Mouse (Mus musculus) liver, embryonic 12.5 days (tissue): ENCODE data around the gene Cfap45. TPM values are rescaled to one million over a fixed set of nuclear protein-coding genes. Genes with fewer than 3 reads are reported as not detected.
A peak's percentile ranks its signal among the peaks of the same experiment; 100 is the strongest.

Source experiments
- ATAC-seq: fragments of 200-750 bp; cut with Nextera tagmentation; 2 replicates; pipeline ENCODE4 v1.8.0; 2017; ENCODE audit warnings: moderate number of reproducible peaks, mild to moderate bottlenecking, moderate library complexity
- H3K27ac ChIP-seq: fragments of 300-500 bp; sonication (generic); 2 replicates; pipeline ENCODE4 v1.5.1; 2016; ENCODE audit warnings: mild to moderate bottlenecking
- H3K27me3 ChIP-seq: fragments of 300-500 bp; sonication (generic); replicated peaks from 2 replicates; pipeline ENCODE4 v1.6.1; 2016; ENCODE audit warnings: mild to moderate bottlenecking, moderate library complexity
- H3K36me3 ChIP-seq: fragments of 300-500 bp; sonication (generic); 2 replicates; pipeline ENCODE4 v1.6.1; 2016; ENCODE audit warnings: mild to moderate bottlenecking, moderate library complexity
- H3K4me1 ChIP-seq: fragments of 300-500 bp; sonication (generic); 2 replicates; pipeline ENCODE4 v1.6.1; 2016
- H3K4me2 ChIP-seq: fragments of 300-500 bp; sonication (generic); 2 replicates; pipeline ENCODE4 v1.6.1; 2016; ENCODE audit warnings: mild to moderate bottlenecking, moderate library complexity
- H3K4me3 ChIP-seq: fragments of 300-500 bp; sonication (generic); 2 replicates; pipeline ENCODE4 v1.5.1; 2016; ENCODE audit warnings: mild to moderate bottlenecking, moderate library complexity
- H3K9ac ChIP-seq: fragments of 300-500 bp; sonication (generic); 2 replicates; pipeline ENCODE4 v1.6.1; 2016; ENCODE audit warnings: mild to moderate bottlenecking, moderate library complexity
- H3K9me3 ChIP-seq: fragments of 300-500 bp; sonication (generic); replicated peaks from 2 replicates; pipeline ENCODE4 v1.6.1; 2016; ENCODE audit warnings: mild to moderate bottlenecking, moderate library complexity
- WGBS: fragments of 180-500 bp; shearing (Covaris S2); methylation state at CpG from one replicate; pipeline ENCODE4 v1.1.7; 2016; ENCODE audit not compliant: insufficient replicate concordance; 5-methylcytosine and 5-hydroxymethylcytosine counted together
- polyA plus RNA-seq: library from polyadenylated mRNA; unstranded; fragments of >200 nt; fragmentation: Nextera tagmentation; extraction: Ambion mirVana; gene quantifications from 2 replicates; pipeline ENCODE4 v1.2.1, GENCODE M21; 2016

The Cfap45 gene
- polyA plus RNA-seq, 1 experiment from 2014 or later: 0.55 TPM

GRCm38 (mm10) chr1:172484671-172485070, 35.9 kb upstream of the Cfap45 start:
- Histone ChIP-seq H3K9ac (no peak overlapping the region), H3K27ac (no peak overlapping the region), H3K27me3 (peaks cover 82% of the 10 kb centered on the region), H3K9me3 (no peaks in the 10 kb centered on the region), H3K4me3 (no peak overlapping the region), H3K4me1 (peaks cover 21% of the 10 kb centered on the region), H3K4me2 (no peak overlapping the region), H3K36me3 (no peaks in the 10 kb centered on the region)
- no peak for ATAC-seq
- WGBS: 64% methylated on average over 13 of the region's 13 CpGs

GRCm38 (mm10) chr1:172485821-172486220, 34.8 kb upstream of the Cfap45 start:
- H3K4me2 ChIP-seq: no peak overlapping the region

GRCm38 (mm10) chr1:172486236-172486635, 34.4 kb upstream of the Cfap45 start:
- no peak overlapping the region for H3K27ac ChIP-seq
- no peak overlapping the region for H3K4me3 ChIP-seq
- H3K36me3 ChIP-seq: no peaks in the 10 kb centered on the region
- no peak overlapping the region for H3K9ac ChIP-seq
- no peak for ATAC-seq
- H3K4me1 ChIP-seq: peaks cover 20% of the 10 kb centered on the region
- peaks cover 70% of the 10 kb centered on the region for H3K27me3 ChIP-seq
- WGBS: 64% methylated on average over 4 of the region's 4 CpGs
- H3K4me2 ChIP-seq: no peak overlapping the region
- H3K9me3 ChIP-seq: no peaks in the 10 kb centered on the region

More at GRCm38 (mm10) chr1:172485821-172486220, 34.8 kb upstream of the Cfap45 start:
- no peak overlapping the region for H3K9ac ChIP-seq
- ATAC-seq: no peak
- peaks cover 23% of the 10 kb centered on the region for H3K4me1 ChIP-seq
- peaks cover 74% of the 10 kb centered on the region for H3K27me3 ChIP-seq
- 69% methylated on average over 6 of the region's 6 CpGs for WGBS
- no peak overlapping the region for H3K27ac ChIP-seq
- no peaks in the 10 kb centered on the region for H3K9me3 ChIP-seq
- H3K36me3 ChIP-seq: no peaks in the 10 kb centered on the region
- H3K4me3 ChIP-seq: no peak overlapping the region

GRCm38 (mm10) chr1:172486651-172487050, 34.0 kb upstream of the Cfap45 start:
- WGBS: 58% methylated on average over 5 of the region's 5 CpGs
- no peak overlapping the region for H3K9ac ChIP-seq
- no peaks in the 10 kb centered on the region for H3K9me3 ChIP-seq
- H3K4me1 ChIP-seq: peaks cover 16% of the 10 kb centered on the region
- H3K36me3 ChIP-seq: no peaks in the 10 kb centered on the region
- ATAC-seq: no peak
- H3K4me3 ChIP-seq: no peak overlapping the region
- peaks cover 66% of the 10 kb centered on the region for H3K27me3 ChIP-seq
- no peak overlapping the region for H3K4me2 ChIP-seq
- no peak overlapping the region for H3K27ac ChIP-seq

- H3K27ac ChIP-seq: no peak overlapping the region
- no peak overlapping the region for H3K4me3 ChIP-seq
- no peak for ATAC-seq
- H3K36me3 ChIP-seq: no peaks in the 10 kb centered on the region
- peaks cover 8% of the 10 kb centered on the region; the same call in 1 of the 2 replicates for H3K4me1 ChIP-seq
- 46% methylated on average over 4 of the region's 4 CpGs for WGBS
- peaks cover 54% of the 10 kb centered on the region for H3K27me3 ChIP-seq
- no peak overlapping the region for H3K4me2 ChIP-seq
- H3K9me3 ChIP-seq: no peaks in the 10 kb centered on the region
- H3K9ac ChIP-seq: no peak overlapping the region
Measured at GRCm38 (mm10) chr1:172487859-172488258, 32.7 kb upstream of the Cfap45 start.

- H3K27me3 ChIP-seq: peaks cover 45% of the 10 kb centered on the region
- no peak overlapping the region for H3K9ac ChIP-seq
- H3K36me3 ChIP-seq: no peaks in the 10 kb centered on the region
- H3K27ac ChIP-seq: no peak overlapping the region
- no peaks in the 10 kb centered on the region for H3K9me3 ChIP-seq
- no peak overlapping the region for H3K4me3 ChIP-seq
- ATAC-seq: no peak
- H3K4me2 ChIP-seq: no peak overlapping the region
- H3K4me1 ChIP-seq: peaks cover 3% of the 10 kb centered on the region; the same call in 1 of the 2 replicates
- WGBS: 58% methylated on average over 7 of the region's 7 CpGs
Measured at GRCm38 (mm10) chr1:172488831-172489230, 31.8 kb upstream of the Cfap45 start.

- peak; percentile 16; the same call in 1 of the 2 replicates for ATAC-seq
- WGBS: 46% methylated on average over 12 of the region's 12 CpGs
- Histone ChIP-seq H3K36me3 (no peaks in the 10 kb centered on the region), H3K4me1 (peaks cover 2% of the 10 kb centered on the region; the same call in 1 of the 2 replicates), H3K27ac (no peak overlapping the region), H3K9ac (no peak overlapping the region), H3K4me3 (no peak overlapping the region), H3K27me3 (peaks cover 44% of the 10 kb centered on the region), H3K9me3 (no peaks in the 10 kb centered on the region), H3K4me2 (peak overlapping the region; percentile 50)
Measured at GRCm38 (mm10) chr1:172489585-172490250, 30.9 kb upstream of the Cfap45 start.

- no peak overlapping the region for H3K27ac ChIP-seq
- H3K4me3 ChIP-seq: 0 out of 2 replicates have a peak overlapping the region, but pooled peaks have one; percentile 12
- H3K36me3 ChIP-seq: no peaks in the 10 kb centered on the region
- no peaks in the 10 kb centered on the region for H3K9me3 ChIP-seq
- H3K4me2 ChIP-seq: peak overlapping the region; percentile 50
- H3K4me1 ChIP-seq: peaks cover 2% of the 10 kb centered on the region; the same call in 1 of the 2 replicates
- H3K27me3 ChIP-seq: peaks cover 42% of the 10 kb centered on the region
- 0 out of 2 replicates have a peak, but pooled peaks have one; percentile 9 for ATAC-seq
- WGBS: 8% methylated on average over 10 of the region's 10 CpGs
- H3K9ac ChIP-seq: no peak overlapping the region
Measured at GRCm38 (mm10) chr1:172490261-172490661, 30.3 kb upstream of the Cfap45 start.

GRCm38 (mm10) chr1:172492047-172492446, 28.6 kb upstream of the Cfap45 start:
- Histone ChIP-seq H3K4me1 (peaks cover 2% of the 10 kb centered on the region; the same call in 1 of the 2 replicates), H3K9ac (no peak overlapping the region), H3K36me3 (no peaks in the 10 kb centered on the region), H3K27ac (no peak overlapping the region), H3K4me2 (no peak overlapping the region), H3K27me3 (peaks cover 37% of the 10 kb centered on the region), H3K9me3 (no peaks in the 10 kb centered on the region), H3K4me3 (no peak overlapping the region)
- ATAC-seq: no peak
- WGBS: 78% methylated on average over 8 of the region's 8 CpGs

- Histone ChIP-seq H3K4me2 (no peak overlapping the region), H3K27me3 (peaks cover 43% of the 10 kb centered on the region), H3K9ac (no peak overlapping the region), H3K4me3 (no peak overlapping the region), H3K4me1 (peaks cover 6% of the 10 kb centered on the region; the same call in 1 of the 2 replicates), H3K36me3 (no peaks in the 10 kb centered on the region), H3K27ac (no peak overlapping the region), H3K9me3 (no peaks in the 10 kb centered on the region)
- no peak for ATAC-seq
- 47% methylated on average over 6 of the region's 6 CpGs for WGBS
Measured at GRCm38 (mm10) chr1:172493516-172493915, 27.1 kb upstream of the Cfap45 start.

GRCm38 (mm10) chr1:172496030-172496429, 24.6 kb upstream of the Cfap45 start:
- H3K9ac ChIP-seq: no peak overlapping the region
- no peaks in the 10 kb centered on the region for H3K9me3 ChIP-seq
- ATAC-seq: no peak
- no peak overlapping the region for H3K4me2 ChIP-seq
- H3K27me3 ChIP-seq: peaks cover 45% of the 10 kb centered on the region
- H3K27ac ChIP-seq: no peak overlapping the region
- H3K4me1 ChIP-seq: peaks cover 24% of the 10 kb centered on the region
- WGBS: 69% methylated on average over 17 of the region's 17 CpGs
- no peaks in the 10 kb centered on the region for H3K36me3 ChIP-seq
- no peak overlapping the region for H3K4me3 ChIP-seq

GRCm38 (mm10) chr1:172497428-172497827, 23.2 kb upstream of the Cfap45 start:
- H3K9ac ChIP-seq: no peak overlapping the region
- no peak overlapping the region for H3K4me2 ChIP-seq
- 36% methylated on average over 10 of the region's 10 CpGs for WGBS

More at GRCm38 (mm10) chr1:172497428-172497827, 23.2 kb upstream of the Cfap45 start:
- Histone ChIP-seq H3K27me3 (peaks cover 47% of the 10 kb centered on the region), H3K36me3 (no peaks in the 10 kb centered on the region), H3K4me3 (no peak overlapping the region), H3K4me1 (peaks cover 38% of the 10 kb centered on the region), H3K9me3 (no peaks in the 10 kb centered on the region), H3K27ac (no peak overlapping the region)
- ATAC-seq: no peak
